Mouse (Mus musculus): Measurements from ENCODE around the gene Hpcal1.

GRCm38 (mm10) chr12:17702944-17703335 is 12.3 kb downstream of the Hpcal1 start:
- TF ChIP-seq CTCF (IDR thresholded peaks at IDR 0.05; ENCODE audit: borderline replicate concordance, extremely low read depth, insufficient read depth, insufficient read length) (no peak), POLR2A (IDR thresholded peaks at IDR 0.05; ENCODE audit: borderline replicate concordance, extremely low read depth, insufficient read depth, insufficient read length, poor library complexity, severe bottlenecking) (no peak)
